Mouse (Mus musculus) bone marrow, adult 2 months (tissue): ENCODE measurements around the gene Erc2.

ENCODE experiments used
- CTCF ChIP-seq: fragments of 200-500 bp; IDR thresholded peaks from 2 replicates; pipeline ENCODE4 v1.5.1; 2011; ENCODE audit warnings: low read length, control low read depth; ENCODE audit not compliant: control insufficient read depth, insufficient read depth
- POLR2A ChIP-seq: fragments of 200-500 bp; IDR thresholded peaks from 2 replicates; pipeline ENCODE4 v1.6.1; 2011; ENCODE audit warnings: low read depth, mild to moderate bottlenecking, control low read depth, low read length, borderline replicate concordance; ENCODE audit not compliant: control insufficient read depth

DNA sequence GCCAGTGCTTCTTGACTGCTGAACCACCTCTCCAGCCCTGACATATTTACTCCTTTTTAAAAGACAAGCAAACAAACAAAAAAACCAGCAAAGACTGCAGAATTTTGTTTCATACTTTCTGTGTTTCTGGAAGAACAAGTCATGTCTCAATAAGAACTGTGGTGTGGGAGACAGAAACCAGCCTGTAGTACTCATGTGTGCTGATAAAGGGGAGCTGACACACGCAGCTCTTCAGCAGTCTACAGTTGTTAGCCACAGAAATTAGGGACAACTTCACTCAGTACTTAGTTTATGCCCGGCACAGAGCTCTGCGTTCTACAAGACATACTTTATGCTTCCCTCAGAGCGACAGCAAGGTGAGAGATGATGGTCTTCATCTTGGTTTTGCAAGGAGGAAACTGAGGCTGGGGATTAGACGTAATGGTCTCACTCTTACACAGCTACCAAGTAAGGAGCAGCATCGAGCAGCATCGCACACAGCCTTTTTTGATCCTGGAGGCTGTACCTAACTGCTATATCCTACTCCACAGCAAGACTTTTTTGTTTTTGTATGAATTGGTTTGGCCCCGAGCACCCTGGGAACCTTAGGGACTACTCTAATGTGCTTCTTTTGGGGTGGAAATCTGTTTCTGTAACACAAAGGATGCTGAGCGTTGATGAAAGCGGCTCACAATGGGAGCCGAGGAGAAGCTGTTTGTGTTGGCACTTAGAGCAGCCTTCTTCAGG is 435.1 kb downstream of the Erc2 start:
- TF ChIP-seq CTCF (no peak), POLR2A (no peak)
